Mouse (Mus musculus) forebrain, postnatal 0 days (tissue): Measurements from ENCODE around the gene Cdk9. TPM values are rescaled to one million over a fixed set of nuclear protein-coding genes. Genes with fewer than 3 reads are reported as not detected.

Experiments used
- ATAC-seq: fragments of 200-750 bp; cut with Nextera tagmentation; 2 replicates; pipeline ENCODE4 v1.8.0; 2017; ENCODE audit warnings: mild to moderate bottlenecking, moderate library complexity
- DNase-seq: peaks from one replicate; pipeline ENCODE4 v3.0.0-alpha.2; 2015
- H3K27ac ChIP-seq: fragments of 300-500 bp; sonication (generic); 2 replicates; pipeline ENCODE4 v1.5.1; 2014; ENCODE audit warnings: low read depth, mild to moderate bottlenecking, antibody characterized with exemption, low read length, moderate library complexity, mixed read lengths
- H3K27me3 ChIP-seq: fragments of 300-500 bp; sonication (generic); 2 replicates; pipeline ENCODE4 v1.6.1; 2014; ENCODE audit warnings: mild to moderate bottlenecking, low read length, mixed read lengths; ENCODE audit not compliant: insufficient read depth
- H3K36me3 ChIP-seq: fragments of 300-500 bp; sonication (generic); 2 replicates; pipeline ENCODE4 v1.6.1; 2014; ENCODE audit warnings: mild to moderate bottlenecking, moderate library complexity; ENCODE audit not compliant: insufficient read depth
- H3K4me1 ChIP-seq: fragments of 300-500 bp; sonication (generic); 2 replicates; pipeline ENCODE4 v1.6.1; 2014; ENCODE audit warnings: antibody characterized with exemption; ENCODE audit not compliant: insufficient read depth
- H3K4me2 ChIP-seq: fragments of 300-500 bp; sonication (generic); 2 replicates; pipeline ENCODE4 v1.6.1; 2014; ENCODE audit warnings: low read depth, mild to moderate bottlenecking, moderate library complexity
- H3K4me3 ChIP-seq: fragments of 300-500 bp; sonication (generic); 2 replicates; pipeline ENCODE4 v1.5.1; 2014; ENCODE audit warnings: low read depth, low read length, mixed read lengths
- H3K9ac ChIP-seq: fragments of 300-500 bp; sonication (generic); 2 replicates; pipeline ENCODE4 v1.6.1; 2014; ENCODE audit warnings: mild to moderate bottlenecking
- H3K9me3 ChIP-seq: fragments of 300-500 bp; sonication (generic); 2 replicates; pipeline ENCODE4 v1.6.1; 2016; ENCODE audit warnings: low read length
- CTCF ChIP-seq: sonication (generic); IDR thresholded peaks from 2 replicates; pipeline ENCODE4 v1.5.1; 2016; ENCODE audit warnings: antibody characterized with exemption, control low read depth, low read depth
- WGBS: fragments of 180-500 bp; shearing (Covaris S2); extraction: QIAGEN DNeasy Blood & Tissue Kit; methylation state at CpG from one replicate; pipeline ENCODE4 v1.1.7; 2014; 5-methylcytosine and 5-hydroxymethylcytosine counted together
- polyA plus RNA-seq: library from polyadenylated mRNA; unstranded; fragments of >200 nt; fragmentation: Nextera tagmentation; extraction: Ambion mirVana; gene quantifications from 2 replicates; pipeline ENCODE4 v1.2.1, GENCODE M21; 2015
- total RNA-seq: library from RNA; depleted of rRNA; stranded (reverse); fragments of >200 nt; gene quantifications from 2 replicates; pipeline ENCODE4 v1.2.3, GENCODE M21; 2014

The Cdk9 gene
- total and polyA plus RNA-seq, 2 experiments from 2014 or later = 66.5 to 90.5 TPM

DNA sequence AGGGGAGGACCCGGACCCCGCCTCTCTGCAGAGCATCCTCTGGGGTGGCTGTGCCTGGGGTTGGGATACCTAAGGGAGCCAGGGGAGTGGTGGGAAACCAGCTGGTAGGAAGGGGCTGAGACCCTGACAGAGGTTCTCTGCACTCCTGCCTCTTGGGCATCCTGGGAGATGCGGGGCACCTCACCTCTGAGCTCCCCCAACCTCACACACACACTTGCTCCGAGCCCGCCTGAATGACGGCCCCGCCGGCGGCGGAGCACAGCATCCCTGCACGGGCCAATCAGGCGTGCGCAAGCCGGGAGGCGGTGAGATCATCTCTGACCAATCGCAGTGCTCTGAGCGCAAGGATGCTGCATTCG is 29.3 kb upstream of the Cdk9 start:
- ATAC-seq = peak; percentile 97
- no peaks in the 10 kb centered on the region for H3K27me3 ChIP-seq
- WGBS = 8% methylated on average over 18 of the region's 18 CpGs

GRCm38 (mm10) chr2:32741273-32742172 is 28.6 kb upstream of the Cdk9 start:
- peak; percentile 82 for DNase-seq
- H3K27me3 ChIP-seq = no peaks in the 10 kb centered on the region
- no peaks in the 10 kb centered on the region for H3K9me3 ChIP-seq
- H3K27ac ChIP-seq = peak overlapping the region; percentile 86
- H3K9ac ChIP-seq = peak overlapping the region; percentile 92
- ATAC-seq = peak; percentile 52
- TF ChIP-seq CTCF = no peak
- peak overlapping the region; percentile 72 for H3K4me2 ChIP-seq
- H3K4me1 ChIP-seq = peaks cover 8% of the 10 kb centered on the region; the same call in 1 of the 2 replicates
- H3K4me3 ChIP-seq = peak overlapping the region; percentile 89
- peaks cover 25% of the 10 kb centered on the region for H3K36me3 ChIP-seq
- WGBS = 11% methylated on average over 57 of the region's 58 CpGs

More for the DNA sequence above, 29.3 kb upstream of the Cdk9 start:
- 0 out of 2 replicates have a peak, but pooled peaks have one; percentile 1 for TF ChIP-seq CTCF
- peak overlapping the region; percentile 72 for H3K4me2 ChIP-seq
- peaks cover 8% of the 10 kb centered on the region; the same call in 1 of the 2 replicates for H3K4me1 ChIP-seq
- peak; percentile 95 for DNase-seq
- H3K9me3 ChIP-seq = no peaks in the 10 kb centered on the region
- peak overlapping the region; percentile 92 for H3K9ac ChIP-seq
- peak overlapping the region; percentile 89 for H3K4me3 ChIP-seq
- H3K27ac ChIP-seq = peak overlapping the region; percentile 86
- H3K36me3 ChIP-seq = peaks cover 31% of the 10 kb centered on the region

GRCm38 (mm10) chr2:32740916-32741272 is 28.0 kb upstream of the Cdk9 start, which contains the start of gene 6330409D20Rik:
6330409D20Rik (minus strand) TSS chr2:32741016.
- peak within 1 kb of the TSS; percentile 92 for H3K9ac ChIP-seq
- peak within 1 kb of the TSS; percentile 86 for H3K27ac ChIP-seq
- no peak for ATAC-seq
- peaks cover 18% of the 10 kb centered on the region for H3K36me3 ChIP-seq
- peak within 1 kb of the TSS; percentile 89 for H3K4me3 ChIP-seq
- H3K9me3 ChIP-seq = no peaks in the 10 kb centered on the region
- peak within 1 kb of the TSS; percentile 72 for H3K4me2 ChIP-seq
- no peak for TF ChIP-seq CTCF
- WGBS = 9% methylated on average over 11 of the region's 11 CpGs
- no peaks in the 10 kb centered on the region for H3K27me3 ChIP-seq
- DNase-seq = no peak
- peaks cover 8% of the 10 kb centered on the region; the same call in 1 of the 2 replicates for H3K4me1 ChIP-seq

DNA sequence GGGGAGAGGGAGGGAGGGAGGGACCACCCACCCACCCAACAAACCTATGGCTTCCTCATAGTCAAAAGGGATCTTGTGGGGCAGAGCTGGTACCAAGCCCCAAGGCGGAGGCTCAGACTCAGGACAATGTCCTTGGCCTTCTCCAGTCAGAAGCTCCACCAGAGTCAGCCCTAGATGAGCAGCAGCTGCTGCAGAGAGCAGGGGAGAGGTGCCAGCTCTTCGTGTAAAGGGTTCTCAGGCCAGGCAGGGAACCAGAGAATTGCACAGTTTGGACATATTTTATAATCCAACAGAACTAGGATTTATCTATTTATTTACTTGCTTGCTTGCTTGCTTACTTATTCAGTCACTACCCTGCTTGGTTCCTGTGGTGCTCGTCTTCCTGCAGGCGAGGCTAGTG is 26.4 kb upstream of the Cdk9 start:
- 64% methylated on average over 4 of the region's 4 CpGs for whole genome bisulfite sequencing
- Histone ChIP-seq H3K4me3 (no peak overlapping the region), H3K27me3 (no peaks in the 10 kb centered on the region), H3K27ac (no peak overlapping the region), H3K4me2 (no peak overlapping the region), H3K36me3 (peaks cover 2% of the 10 kb centered on the region; the same call in 1 of the 2 replicates), H3K4me1 (peaks cover 8% of the 10 kb centered on the region; the same call in 1 of the 2 replicates), H3K9ac (no peak overlapping the region), H3K9me3 (no peaks in the 10 kb centered on the region)
- no peak for TF ChIP-seq CTCF
- ATAC-seq (no peak), DNase-seq (no peak)

DNA sequence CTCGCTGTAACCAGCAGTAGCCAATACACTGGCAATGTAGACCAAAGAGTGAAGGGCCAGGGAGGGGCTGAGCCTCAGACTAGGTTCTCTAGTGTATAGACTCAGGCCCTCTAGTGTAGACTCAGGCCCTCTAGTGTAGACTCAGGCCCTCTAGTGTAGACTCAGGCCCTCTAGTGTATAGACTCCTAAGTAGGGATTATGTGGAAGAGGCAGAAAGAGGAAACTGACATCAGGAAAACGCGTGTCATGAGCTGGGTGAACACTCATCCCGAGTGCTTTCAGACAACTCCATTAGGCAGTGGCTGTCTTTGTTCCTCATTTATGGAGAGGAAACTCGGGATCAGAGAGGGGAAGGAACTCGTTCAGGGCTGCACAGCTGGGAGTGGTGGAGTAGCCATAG is 24.1 kb upstream of the Cdk9 start:
- ATAC-seq (no peak), DNase-seq (no peak)
- Histone ChIP-seq H3K4me1 (peaks cover 8% of the 10 kb centered on the region; the same call in 1 of the 2 replicates), H3K9me3 (no peaks in the 10 kb centered on the region), H3K9ac (no peak overlapping the region), H3K27me3 (no peaks in the 10 kb centered on the region), H3K27ac (no peak overlapping the region), H3K36me3 (no peaks in the 10 kb centered on the region), H3K4me2 (no peak overlapping the region), H3K4me3 (no peak overlapping the region)
- TF ChIP-seq CTCF = 0 out of 2 replicates have a peak, but pooled peaks have one; percentile 3
- WGBS = 54% methylated on average over 6 of the region's 6 CpGs

GRCm38 (mm10) chr2:32736306-32736829 is 23.5 kb upstream of the Cdk9 start:
- Histone ChIP-seq H3K9me3 (no peaks in the 10 kb centered on the region), H3K27ac (no peak overlapping the region), H3K27me3 (no peaks in the 10 kb centered on the region), H3K4me2 (no peak overlapping the region), H3K4me3 (no peak overlapping the region), H3K36me3 (no peaks in the 10 kb centered on the region), H3K4me1 (peaks cover 8% of the 10 kb centered on the region; the same call in 1 of the 2 replicates), H3K9ac (no peak overlapping the region)
- no peak for DNase-seq
- TF ChIP-seq CTCF = no peak
- no peak for ATAC-seq
- 42% methylated on average over 3 of the region's 3 CpGs for WGBS

GRCm38 (mm10) chr2:32734933-32735332 is 22.1 kb upstream of the Cdk9 start:
- WGBS = 68% methylated on average over 4 of the region's 4 CpGs
- ATAC-seq (no peak), DNase-seq (no peak)
- H3K9ac ChIP-seq = no peak overlapping the region
- TF ChIP-seq CTCF = no peak
- H3K4me3 ChIP-seq = no peak overlapping the region
- no peaks in the 10 kb centered on the region for H3K9me3 ChIP-seq
- no peaks in the 10 kb centered on the region for H3K27me3 ChIP-seq
- H3K27ac ChIP-seq = no peak overlapping the region
- no peak overlapping the region for H3K4me2 ChIP-seq
- peaks cover 3% of the 10 kb centered on the region; the same call in 1 of the 2 replicates for H3K4me1 ChIP-seq
- H3K36me3 ChIP-seq = no peaks in the 10 kb centered on the region
